Mouse (Mus musculus) right cerebral cortex, postnatal 4 days (tissue): Measurements from ENCODE around the gene Prrg4.
"Not testable (repeated sequence)": the region's sequence is repeated elsewhere in the genome, so short reads cannot be mapped to it uniquely, and the experiment has no call there.

ENCODE experiments used
- DNase-seq: peaks from one replicate; pipeline ENCODE4 v3.0.0-alpha.2; 2022

The Prrg4 gene

GRCm38 (mm10) chr2:104849276-104849990 is at the start of gene Prrg4:
Gene Prrg4 (minus strand): TSS chr2:104849876.
- DNase-seq = peak; percentile 43

- DNase-seq = peak; percentile 87
These were observed 38.3 kb upstream of the Prrg4 start for GRCm38 (mm10) chr2:104887882-104888566.

- not testable (repeated sequence) for DNase-seq
These were observed 37.7 kb upstream of the Prrg4 start for GRCm38 (mm10) chr2:104887331-104887730.

- no peak for DNase-seq
These were observed 36.4 kb upstream of the Prrg4 start for GRCm38 (mm10) chr2:104886109-104886508.

- DNase-seq = no peak
These were observed 29.1 kb upstream of the Prrg4 start for GRCm38 (mm10) chr2:104878794-104879193.

GRCm38 (mm10) chr2:104869101-104869500 is 19.4 kb upstream of the Prrg4 start:
- no peak for DNase-seq

GRCm38 (mm10) chr2:104867282-104867855 is 17.7 kb upstream of the Prrg4 start, which contains the start of gene Ccdc73:
Gene Ccdc73 (plus strand): TSS chr2:104867805.
- no peak for DNase-seq

GRCm38 (mm10) chr2:104864176-104864860 is 14.6 kb upstream of the Prrg4 start:
- DNase-seq = no peak

GRCm38 (mm10) chr2:104860426-104860825 is 10.8 kb upstream of the Prrg4 start:
- no peak for DNase-seq

- no peak for DNase-seq
These were observed 9.4 kb upstream of the Prrg4 start for GRCm38 (mm10) chr2:104859060-104859459.

- not testable (repeated sequence) for DNase-seq
These were observed 8.4 kb upstream of the Prrg4 start for GRCm38 (mm10) chr2:104858083-104858482.

- DNase-seq = no peak
These were observed 6.5 kb upstream of the Prrg4 start for GRCm38 (mm10) chr2:104856218-104856617.

GRCm38 (mm10) chr2:104855732-104856131 is 6.1 kb upstream of the Prrg4 start:
- no peak for DNase-seq

- no peak for DNase-seq
These were observed 5.2 kb upstream of the Prrg4 start for GRCm38 (mm10) chr2:104854836-104855235.

GRCm38 (mm10) chr2:104852546-104852945 is 2.9 kb upstream of the Prrg4 start:
- DNase-seq = no peak

- DNase-seq = no peak
These were observed 2.0 kb upstream of the Prrg4 start for GRCm38 (mm10) chr2:104851686-104852085.

- no peak for DNase-seq
These were observed 299 bp upstream of the Prrg4 start for GRCm38 (mm10) chr2:104849991-104850359.

GRCm38 (mm10) chr2:104848235-104849161 is 1.2 kb downstream of the Prrg4 start:
- no peak for DNase-seq

- DNase-seq = peak; percentile 9
These were observed 2.0 kb downstream of the Prrg4 start for GRCm38 (mm10) chr2:104847645-104848044.

- no peak for DNase-seq
These were observed 2.9 kb downstream of the Prrg4 start for GRCm38 (mm10) chr2:104846638-104847414.

- no peak for DNase-seq
These were observed 7.1 kb downstream of the Prrg4 start for GRCm38 (mm10) chr2:104842559-104842958.
